Mouse (Mus musculus): Measurements from ENCODE around the gene Gm21244. TPM values are rescaled to one million over a fixed set of nuclear protein-coding genes. Genes with fewer than 3 reads are reported as not detected.
"Not testable (repeated sequence)": the region's sequence is repeated elsewhere in the genome, so short reads cannot be mapped to it uniquely, and the experiment has no call there.

The Gm21244 gene
- not detected for total RNA-seq (2021)

- DNase-seq: not testable (repeated sequence)
These were observed at the start of gene Gm21244 for GRCm38 (mm10) chrY:7169193-7169592. Gene Gm21244 (minus strand): TSS chrY:7169293.

Other genes starting within 250 kb of the Gm21244 start
- gene Gm28998, start 84.5 kb upstream of the Gm21244 start, total RNA-seq (2021): not detected
- not detected for gene Gm21788, start 235.7 kb upstream of the Gm21244 start, total RNA-seq (2021)

Data from heart, postnatal 4 days (tissue).